Mouse (Mus musculus): ENCODE data around the gene Zfc3h1. TPM values are rescaled to one million over a fixed set of nuclear protein-coding genes. Genes with fewer than 3 reads are reported as not detected.

Gene Zfc3h1
- polyA plus RNA-seq, 1 experiment from 2014 or later = 13.9 TPM

- Histone ChIP-seq H3K9ac (replicated peaks; ENCODE audit: low read depth) (no peak overlapping the region), H3K9me3 (ENCODE audit: low read length) (no peaks in the 10 kb centered on the region), H3K4me2 (replicated peaks; ENCODE audit: low read depth, low read length) (no peak overlapping the region), H3K27me3 (replicated peaks; ENCODE audit: insufficient read depth, low read length) (no peaks in the 10 kb centered on the region), H3K36me3 (ENCODE audit: insufficient read depth, low read length) (no peaks in the 10 kb centered on the region), H3K4me3 (ENCODE audit: low read depth, low read length) (no peak overlapping the region), H3K4me1 (ENCODE audit: insufficient read depth, low read depth, low read length) (no peaks in the 10 kb centered on the region), H3K27ac (ENCODE audit: low read length) (no peak overlapping the region)
- TF ChIP-seq EP300 (IDR thresholded peaks at IDR 0.05) = no peak
- WGBS = 44% methylated on average over 6 of the region's 6 CpGs
- DNase-seq (ENCODE audit: low spot score) (no peak), ATAC-seq (no peak)
Measured at GRCm38 (mm10) chr10:115457368-115458021, 72.7 kb downstream of the Zfc3h1 start.

GRCm38 (mm10) chr10:115462646-115463045 is 77.9 kb downstream of the Zfc3h1 start:
- Histone ChIP-seq H3K4me1 (ENCODE audit: insufficient read depth, low read depth, low read length) (no peaks in the 10 kb centered on the region), H3K9me3 (ENCODE audit: low read length) (no peaks in the 10 kb centered on the region), H3K4me3 (ENCODE audit: low read depth, low read length) (no peak overlapping the region), H3K4me2 (replicated peaks; ENCODE audit: low read depth, low read length) (no peak overlapping the region), H3K9ac (replicated peaks; ENCODE audit: low read depth) (no peak overlapping the region), H3K27me3 (replicated peaks; ENCODE audit: insufficient read depth, low read length) (no peaks in the 10 kb centered on the region), H3K36me3 (ENCODE audit: insufficient read depth, low read length) (no peaks in the 10 kb centered on the region), H3K27ac (ENCODE audit: low read length) (no peak overlapping the region)
- DNase-seq (ENCODE audit: low spot score) (no peak), ATAC-seq (no peak)
- 25% methylated on average over 5 of the region's 5 CpGs for WGBS
- TF ChIP-seq CTCF (IDR thresholded peaks at IDR 0.05) (no peak), EP300 (IDR thresholded peaks at IDR 0.05) (no peak)

- WGBS = 58% methylated on average over 7 of the region's 7 CpGs
- Histone ChIP-seq H3K9ac (replicated peaks; ENCODE audit: low read depth) (no peak overlapping the region), H3K27ac (ENCODE audit: low read length) (no peak overlapping the region), H3K4me2 (replicated peaks; ENCODE audit: low read depth, low read length) (no peak overlapping the region), H3K4me3 (ENCODE audit: low read depth, low read length) (no peak overlapping the region), H3K9me3 (ENCODE audit: low read length) (no peaks in the 10 kb centered on the region), H3K36me3 (ENCODE audit: insufficient read depth, low read length) (no peaks in the 10 kb centered on the region), H3K27me3 (replicated peaks; ENCODE audit: insufficient read depth, low read length) (no peaks in the 10 kb centered on the region), H3K4me1 (ENCODE audit: insufficient read depth, low read depth, low read length) (no peaks in the 10 kb centered on the region)
- no peak for DNase-seq (ENCODE audit: low spot score)
- ATAC-seq = no peak
- TF ChIP-seq EP300 (IDR thresholded peaks at IDR 0.05) = no peak
- no peak for TF ChIP-seq CTCF (IDR thresholded peaks at IDR 0.05)
Measured at GRCm38 (mm10) chr10:115465072-115465471, 80.3 kb downstream of the Zfc3h1 start.

GRCm38 (mm10) chr10:115465778-115466177 is 81.0 kb downstream of the Zfc3h1 start:
- 42% methylated on average over 6 of the region's 6 CpGs for WGBS
- TF ChIP-seq CTCF (IDR thresholded peaks at IDR 0.05) (no peak), EP300 (IDR thresholded peaks at IDR 0.05) (no peak)
- Histone ChIP-seq H3K4me1 (ENCODE audit: insufficient read depth, low read depth, low read length) (no peaks in the 10 kb centered on the region), H3K9me3 (ENCODE audit: low read length) (no peaks in the 10 kb centered on the region), H3K36me3 (ENCODE audit: insufficient read depth, low read length) (no peaks in the 10 kb centered on the region), H3K4me3 (ENCODE audit: low read depth, low read length) (no peak overlapping the region), H3K9ac (replicated peaks; ENCODE audit: low read depth) (no peak overlapping the region), H3K4me2 (replicated peaks; ENCODE audit: low read depth, low read length) (no peak overlapping the region), H3K27me3 (replicated peaks; ENCODE audit: insufficient read depth, low read length) (no peaks in the 10 kb centered on the region), H3K27ac (ENCODE audit: low read length) (no peak overlapping the region)
- DNase-seq (ENCODE audit: low spot score) (no peak), ATAC-seq (peak; percentile 38; the same call in 1 of the 2 replicates)

- TF ChIP-seq CTCF (IDR thresholded peaks at IDR 0.05) = no peak
- TF ChIP-seq EP300 (IDR thresholded peaks at IDR 0.05) = no peak
- Histone ChIP-seq H3K9me3 (ENCODE audit: low read length) (no peaks in the 10 kb centered on the region), H3K4me2 (replicated peaks; ENCODE audit: low read depth, low read length) (no peak overlapping the region), H3K27me3 (replicated peaks; ENCODE audit: insufficient read depth, low read length) (no peaks in the 10 kb centered on the region), H3K36me3 (ENCODE audit: insufficient read depth, low read length) (no peaks in the 10 kb centered on the region), H3K4me3 (ENCODE audit: low read depth, low read length) (no peak overlapping the region), H3K27ac (ENCODE audit: low read length) (no peak overlapping the region), H3K4me1 (ENCODE audit: insufficient read depth, low read depth, low read length) (no peaks in the 10 kb centered on the region), H3K9ac (replicated peaks; ENCODE audit: low read depth) (no peak overlapping the region)
- WGBS = 86% methylated on average over 8 of the region's 8 CpGs
- no peak for ATAC-seq
- DNase-seq (ENCODE audit: low spot score) = no peak
Measured at GRCm38 (mm10) chr10:115467985-115468384, 83.2 kb downstream of the Zfc3h1 start.

DNA sequence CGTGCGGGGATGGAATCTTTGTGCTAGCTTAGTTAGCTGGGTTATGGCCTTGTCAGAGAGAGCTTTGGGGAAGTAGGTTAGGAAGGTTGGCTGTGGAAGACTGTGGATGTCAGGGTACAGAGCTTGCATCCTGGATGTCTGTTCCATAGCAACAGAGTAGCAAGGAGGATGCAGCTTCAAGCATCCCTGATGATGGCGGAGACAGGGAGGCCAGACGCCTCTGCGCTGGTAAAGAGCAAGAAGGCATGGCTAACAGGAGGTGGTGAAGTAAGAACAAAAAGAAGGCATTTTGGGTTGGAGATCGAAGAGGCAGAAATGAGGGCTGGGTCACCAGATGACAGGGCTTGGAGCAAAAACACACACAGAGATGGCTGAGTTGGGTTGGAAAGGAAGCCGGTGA is 83.9 kb downstream of the Zfc3h1 start:
- Histone ChIP-seq H3K27me3 (replicated peaks; ENCODE audit: insufficient read depth, low read length) (no peaks in the 10 kb centered on the region), H3K4me3 (ENCODE audit: low read depth, low read length) (no peak overlapping the region), H3K4me2 (replicated peaks; ENCODE audit: low read depth, low read length) (no peak overlapping the region), H3K4me1 (ENCODE audit: insufficient read depth, low read depth, low read length) (no peaks in the 10 kb centered on the region), H3K9ac (replicated peaks; ENCODE audit: low read depth) (no peak overlapping the region), H3K36me3 (ENCODE audit: insufficient read depth, low read length) (no peaks in the 10 kb centered on the region), H3K9me3 (ENCODE audit: low read length) (no peaks in the 10 kb centered on the region), H3K27ac (ENCODE audit: low read length) (no peak overlapping the region)
- TF ChIP-seq EP300 (IDR thresholded peaks at IDR 0.05) = no peak
- TF ChIP-seq CTCF (IDR thresholded peaks at IDR 0.05) = no peak
- 71% methylated on average over 7 of the region's 7 CpGs for WGBS
- DNase-seq (ENCODE audit: low spot score) = no peak
- no peak for ATAC-seq

DNA sequence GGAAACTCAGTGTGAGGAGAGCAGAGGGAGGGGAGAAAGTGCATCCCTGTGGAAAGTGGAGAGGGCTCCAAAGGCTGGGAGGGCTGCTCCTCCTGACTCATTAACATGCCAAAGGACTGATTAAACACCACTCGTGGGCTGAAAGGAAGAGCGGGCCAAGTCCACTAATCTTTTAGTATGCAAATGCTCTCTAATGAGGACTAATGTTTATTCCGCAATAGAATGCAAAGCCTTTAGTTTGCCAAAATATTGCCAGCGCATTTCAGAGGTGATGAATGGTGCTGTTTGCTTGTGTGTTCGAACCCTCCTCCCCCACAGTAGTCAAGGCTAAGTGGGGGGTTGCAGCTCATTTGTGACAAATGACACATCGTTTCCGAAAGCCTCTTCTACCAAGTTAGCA is 84.3 kb downstream of the Zfc3h1 start:
- 27% methylated on average over 7 of the region's 7 CpGs for WGBS
- Histone ChIP-seq H3K9me3 (ENCODE audit: low read length) (no peaks in the 10 kb centered on the region), H3K4me3 (ENCODE audit: low read depth, low read length) (no peak overlapping the region), H3K27ac (ENCODE audit: low read length) (no peak overlapping the region), H3K4me1 (ENCODE audit: insufficient read depth, low read depth, low read length) (no peaks in the 10 kb centered on the region), H3K36me3 (ENCODE audit: insufficient read depth, low read length) (no peaks in the 10 kb centered on the region), H3K4me2 (replicated peaks; ENCODE audit: low read depth, low read length) (no peak overlapping the region), H3K27me3 (replicated peaks; ENCODE audit: insufficient read depth, low read length) (no peaks in the 10 kb centered on the region), H3K9ac (replicated peaks; ENCODE audit: low read depth) (no peak overlapping the region)
- DNase-seq (ENCODE audit: low spot score) (no peak), ATAC-seq (no peak)
- TF ChIP-seq EP300 (IDR thresholded peaks at IDR 0.05) (no peak), CTCF (IDR thresholded peaks at IDR 0.05) (no peak)

Measured in lung, postnatal 0 days (tissue).